Comparison of ENCODE assay signal across 15 mouse cellular contexts in the genomic region with DNA sequence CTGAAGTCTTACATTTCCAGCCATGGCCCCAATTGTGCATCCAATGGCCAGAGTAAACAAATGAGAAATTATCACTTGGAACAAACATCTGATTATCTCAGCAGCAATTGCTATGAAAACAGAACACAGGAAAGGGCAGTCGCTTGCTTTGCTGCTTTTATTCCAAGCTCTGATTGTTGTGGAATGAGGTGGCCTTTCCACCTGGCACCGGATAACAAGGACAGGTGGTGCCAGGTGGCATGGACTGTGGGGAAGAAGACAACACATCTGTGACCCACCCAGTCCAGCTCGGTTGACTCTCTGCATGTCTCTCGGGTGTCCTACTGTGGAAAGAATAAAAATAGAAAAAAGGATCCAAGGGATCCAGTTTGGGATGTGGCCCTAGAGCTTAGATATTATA.
"Had no signal": no experiment of that assay in that cellular context is flagged by ENCODE, and none has a peak within 500 bp of the region (broad histone marks: within the 10 kb centered on the region; RNA-seq: fewer than 3 reads in every experiment).

No protein-coding gene starts in this region.

- H3K4me2 ChIP-seq: kidney, embryonic 15.5 days; limb, embryonic 12.5 days; liver, embryonic 13.5 days; lung, embryonic 15.5 days; midbrain, embryonic 12.5 days; neural tube, embryonic 13.5 days had no signal

- H3K9me3 ChIP-seq: kidney, embryonic 15.5 days; limb, embryonic 12.5 days; liver, embryonic 13.5 days; lung, embryonic 15.5 days; midbrain, embryonic 12.5 days; neural tube, embryonic 13.5 days had no signal

- ATAC-seq: liver, postnatal 0 days; midbrain, embryonic 16.5 days had no signal

- H3K36me3 ChIP-seq: kidney, embryonic 15.5 days; limb, embryonic 12.5 days; liver, embryonic 13.5 days; lung, embryonic 15.5 days; midbrain, embryonic 12.5 days; neural tube, embryonic 13.5 days had no signal

- H3K9ac ChIP-seq: kidney, embryonic 15.5 days; limb, embryonic 12.5 days; liver, embryonic 13.5 days; liver, postnatal 0 days; lung, embryonic 15.5 days; midbrain, embryonic 12.5 days; neural tube, embryonic 13.5 days had no signal

- DNase-seq: kidney, postnatal 14 days; liver; liver, embryonic 13.5 days; liver, postnatal 0 days; lung, postnatal 14 days; right cerebral cortex, postnatal 14 days; thymus, adult 18-20 months; thymus, postnatal 25 days had no signal

- H3K27ac ChIP-seq: kidney, embryonic 15.5 days; limb, embryonic 12.5 days; liver, embryonic 13.5 days; lung, embryonic 15.5 days; midbrain, embryonic 12.5 days; neural tube, embryonic 13.5 days; stomach, postnatal 0 days had no signal

- H3K4me3 ChIP-seq: kidney, embryonic 15.5 days; limb, embryonic 12.5 days; liver, embryonic 13.5 days; lung, embryonic 15.5 days; midbrain, embryonic 12.5 days; neural tube, embryonic 13.5 days had no signal

- H3K27me3 ChIP-seq: kidney, embryonic 15.5 days; limb, embryonic 12.5 days; liver, embryonic 13.5 days; lung, embryonic 15.5 days; midbrain, embryonic 12.5 days; neural tube, embryonic 13.5 days had no signal

- H3K4me1 ChIP-seq: kidney, embryonic 15.5 days; limb, embryonic 12.5 days; liver, embryonic 13.5 days; lung, embryonic 15.5 days; midbrain, embryonic 12.5 days; neural tube, embryonic 13.5 days had no signal
